ENCODE assay signal across 13 mouse cellular contexts in genomic region chr6:101318530-101318929, GRCm38 (mm10). TPM values are rescaled to one million over a fixed set of nuclear protein-coding genes. Genes with fewer than 3 reads are reported as not detected.
DNase-seq lines count a peak whose midpoint lies in the region; ATAC-seq and TF ChIP-seq lines count a peak whose summit lies in the region.
"Had no signal": no experiment of that assay in that cellular context is flagged by ENCODE, and none has a peak within 500 bp of the region (broad histone marks: within the 10 kb centered on the region; RNA-seq: fewer than 3 reads in every experiment).

No protein-coding gene starts in this region.

- no peak for TF ChIP-seq CTCF in heart, postnatal 0 days (IDR thresholded peaks at IDR 0.05; ENCODE audit: low read depth)
- TF ChIP-seq CTCF in testis, adult 2 months (IDR thresholded peaks at IDR 0.05; ENCODE audit: control insufficient read depth, insufficient read depth, insufficient replicate concordance, low read depth, low read length), result no peak

- no peak overlapping the region for H3K4me2 ChIP-seq in heart, postnatal 0 days (ENCODE audit: low read depth, low read length)
- H3K4me2 ChIP-seq in heart, embryonic 11.5 days, result no peak overlapping the region
- H3K4me2 ChIP-seq: limb, embryonic 13.5 days had no signal

- WGBS in heart, postnatal 0 days, result 51% methylated on average over 6 of the region's 6 CpGs
- WGBS in heart, embryonic 11.5 days (ENCODE audit: insufficient replicate concordance), result 69% methylated on average over 6 of the region's 6 CpGs
- WGBS in limb, embryonic 10.5 days, result 66% methylated on average over 6 of the region's 6 CpGs

- H3K4me1 ChIP-seq in heart, postnatal 0 days (ENCODE audit: control insufficient read depth, insufficient read depth), result peaks cover 27% of the 10 kb centered on the region
- H3K4me1 ChIP-seq in heart, embryonic 11.5 days (ENCODE audit: control insufficient read depth, insufficient read depth, low read length), result peaks cover 21% of the 10 kb centered on the region
- no peaks in the 10 kb centered on the region for H3K4me1 ChIP-seq in testis, adult 2 months (ENCODE audit: control insufficient read depth, insufficient read depth, low read length)
- peaks cover 19% of the 10 kb centered on the region for H3K4me1 ChIP-seq in limb, embryonic 10.5 days

- DNase-seq in heart, postnatal 0 days (ENCODE audit: low spot score), result no peak
- no peak for DNase-seq in testis, postnatal 10 days (ENCODE audit: low spot score)
- no peak for DNase-seq in limb, embryonic 10.5 days (ENCODE audit: low spot score)
- DNase-seq in cerebellum, postnatal 14 days, result no peak
- DNase-seq: gastrocnemius, postnatal 10 days; kidney, adult 11 months; right cerebral cortex, postnatal 4 days; thymus, adult 18-20 months had no signal

- no peak overlapping the region for H3K9ac ChIP-seq in heart, postnatal 0 days (replicated peaks; ENCODE audit: low read depth, low read length)
- no peak overlapping the region for H3K9ac ChIP-seq in heart, embryonic 11.5 days (ENCODE audit: low read depth, low read length)
- H3K9ac ChIP-seq: limb, embryonic 13.5 days had no signal

- no peaks in the 10 kb centered on the region; the same call in 1 of the 2 replicates for H3K36me3 ChIP-seq in heart, postnatal 0 days (replicated peaks; ENCODE audit: control insufficient read depth, insufficient read depth, low read length)
- H3K36me3 ChIP-seq in heart, embryonic 11.5 days (ENCODE audit: control insufficient read depth, insufficient read depth, low read length), result no peaks in the 10 kb centered on the region
- H3K36me3 ChIP-seq in testis, adult 2 months (ENCODE audit: control insufficient read depth, insufficient read depth, low read length), result no peaks in the 10 kb centered on the region
- H3K36me3 ChIP-seq in limb, embryonic 10.5 days, result no peaks in the 10 kb centered on the region
- H3K36me3 ChIP-seq: limb, embryonic 13.5 days had no signal

- H3K27me3 ChIP-seq in heart, postnatal 0 days (ENCODE audit: control insufficient read depth, insufficient read depth, low read length), result no peaks in the 10 kb centered on the region
- H3K27me3 ChIP-seq in heart, embryonic 11.5 days (ENCODE audit: control insufficient read depth, insufficient read depth, low read length), result no peaks in the 10 kb centered on the region
- no peaks in the 10 kb centered on the region for H3K27me3 ChIP-seq in testis, adult 2 months (ENCODE audit: control insufficient read depth, insufficient read depth, low read length)
- no peaks in the 10 kb centered on the region for H3K27me3 ChIP-seq in limb, embryonic 10.5 days (ENCODE audit: low read depth, poor library complexity, severe bottlenecking)
- H3K27me3 ChIP-seq: limb, embryonic 13.5 days had no signal

- TF ChIP-seq EP300 in heart, postnatal 0 days (IDR thresholded peaks at IDR 0.05; ENCODE audit: low read depth), result no peak

- ATAC-seq in heart, postnatal 0 days (ENCODE audit: insufficient read depth, low read depth), result no peak
- no peak for ATAC-seq in heart, embryonic 11.5 days (replicated peaks; ENCODE audit: insufficient number of reproducible peaks, low FRiP score, low TSS enrichment)
- no peak for ATAC-seq in cerebellum, adult (ENCODE audit: insufficient number of reproducible peaks, low FRiP score, low TSS enrichment)

- no peaks in the 10 kb centered on the region for H3K9me3 ChIP-seq in heart, postnatal 0 days (replicated peaks; ENCODE audit: control insufficient read depth, low read length)
- H3K9me3 ChIP-seq in heart, embryonic 11.5 days (replicated peaks; ENCODE audit: control insufficient read depth, low read length), result no peaks in the 10 kb centered on the region
- no peaks in the 10 kb centered on the region for H3K9me3 ChIP-seq in limb, embryonic 10.5 days (replicated peaks)
- H3K9me3 ChIP-seq: limb, embryonic 13.5 days had no signal

- no peak for TF ChIP-seq POLR2A in testis, adult 2 months (IDR thresholded peaks at IDR 0.05; ENCODE audit: control insufficient read depth, low read depth, low read length)

- H3K27ac ChIP-seq in heart, postnatal 0 days (ENCODE audit: low read depth), result peak overlapping the region; percentile 39; the same call in 1 of the 2 replicates
- H3K27ac ChIP-seq in heart, embryonic 11.5 days (ENCODE audit: low read depth, low read length), result no peak overlapping the region; the same call in 1 of the 2 replicates
- H3K27ac ChIP-seq in testis, adult 2 months (ENCODE audit: control insufficient read depth, insufficient read depth, low read depth, low read length), result no peak overlapping the region
- peak overlapping the region; percentile 20; the same call in 1 of the 2 replicates for H3K27ac ChIP-seq in limb, embryonic 10.5 days
- H3K27ac ChIP-seq: limb, embryonic 13.5 days; macrophage had no signal

- H3K4me3 ChIP-seq in heart, postnatal 0 days (ENCODE audit: low read depth, low read length), result no peak overlapping the region
- H3K4me3 ChIP-seq in heart, embryonic 11.5 days (ENCODE audit: low read depth, low read length), result no peak overlapping the region
- peak overlapping the region; percentile 46; the same call in 1 of the 2 replicates for H3K4me3 ChIP-seq in testis, adult 2 months (ENCODE audit: control insufficient read depth, low read depth, low read length)
- no peak overlapping the region for H3K4me3 ChIP-seq in limb, embryonic 10.5 days
- H3K4me3 ChIP-seq: limb, embryonic 13.5 days had no signal

RNA-seq across cellular contexts. Expression of gene Pdzrn3, which starts 59.2 kb away (rescaled TPM):
- total RNA-seq in heart, postnatal 0 days (2014; rRNA removed; ENCODE audit: low replicate concordance), result 116 and 128 TPM in 2 replicates
- polyA plus RNA-seq in heart, postnatal 0 days (2015; fragmentation: Nextera tagmentation; extraction: Ambion mirVana), result 7.6 and 12.2 TPM in 2 replicates
- polyA plus RNA-seq in heart, embryonic 11.5 days (2014; fragmentation: Nextera tagmentation; extraction: Ambion mirVana), result 9.5 and 10.5 TPM in 2 replicates
- polyA plus RNA-seq in testis, adult 2 months (2012; rRNA removed), result 1.2 and 1.6 TPM in 2 replicates
- 6.2 and 9.2 TPM in 2 replicates for polyA plus RNA-seq in limb, embryonic 10.5 days (2016; fragmentation: Nextera tagmentation; extraction: Ambion mirVana)
- polyA plus RNA-seq: macrophage had no signal

Comparison
In these comparisons a context has a peak if more than half of its experiments do, and no peak if none do; other contexts are left out.
1. H3K27ac ChIP-seq: peak in heart, postnatal 0 days (single experiment) and limb, embryonic 10.5 days (single experiment); none in heart, embryonic 11.5 days (single experiment) and testis, adult 2 months (single experiment).